Mouse (Mus musculus) hindbrain, embryonic 16.5 days (tissue): ENCODE results near the gene Wfdc6b. TPM values are rescaled to one million over a fixed set of nuclear protein-coding genes. Genes with fewer than 3 reads are reported as not detected.

ENCODE experiments used
- ATAC-seq: fragments of 200-750 bp; cut with Nextera tagmentation; 2 replicates; pipeline ENCODE4 v1.8.0; 2017; ENCODE audit warnings: moderate TSS enrichment, moderate library complexity
- H3K27ac ChIP-seq: fragments of 300-500 bp; sonication (generic); 2 replicates; pipeline ENCODE4 v1.5.1; 2014; ENCODE audit warnings: low read depth, mild to moderate bottlenecking, control low read depth, low read length, moderate library complexity
- H3K27me3 ChIP-seq: fragments of 300-500 bp; sonication (generic); replicated peaks from 2 replicates; pipeline ENCODE4 v1.6.1; 2014; ENCODE audit warnings: low read length; ENCODE audit not compliant: control insufficient read depth, insufficient read depth
- H3K36me3 ChIP-seq: fragments of 300-500 bp; sonication (generic); 2 replicates; pipeline ENCODE4 v1.6.1; 2014; ENCODE audit warnings: mild to moderate bottlenecking, low read length, moderate library complexity, mixed read lengths; ENCODE audit not compliant: control insufficient read depth, insufficient read depth
- H3K4me1 ChIP-seq: fragments of 300-500 bp; sonication (generic); 2 replicates; pipeline ENCODE4 v1.6.1; 2014; ENCODE audit warnings: low read depth, low read length; ENCODE audit not compliant: control insufficient read depth, insufficient read depth
- H3K4me2 ChIP-seq: fragments of 300-500 bp; sonication (generic); 2 replicates; pipeline ENCODE4 v1.6.1; 2014; ENCODE audit warnings: mild to moderate bottlenecking, low read length, control low read depth, moderate library complexity
- H3K4me3 ChIP-seq: fragments of 300-500 bp; sonication (generic); 2 replicates; pipeline ENCODE4 v1.5.1; 2014; ENCODE audit warnings: mild to moderate bottlenecking, low read length, control low read depth, moderate library complexity
- H3K9ac ChIP-seq: fragments of 300-500 bp; sonication (generic); 2 replicates; pipeline ENCODE4 v1.6.1; 2014; ENCODE audit warnings: low read depth, mild to moderate bottlenecking, control low read depth, low read length, moderate library complexity
- H3K9me3 ChIP-seq: fragments of 300-500 bp; sonication (generic); 2 replicates; pipeline ENCODE4 v1.6.1; 2014; ENCODE audit warnings: mild to moderate bottlenecking, low read length, moderate library complexity; ENCODE audit not compliant: control insufficient read depth
- WGBS: fragments of 180-500 bp; shearing (Covaris S2); extraction: QIAGEN DNeasy Blood & Tissue Kit; methylation state at CpG from one replicate; pipeline ENCODE4 v1.1.7; 2014; 5-methylcytosine and 5-hydroxymethylcytosine counted together
- polyA plus RNA-seq: library from polyadenylated mRNA; unstranded; fragments of >200 nt; fragmentation: Nextera tagmentation; extraction: Ambion mirVana; gene quantifications from 2 replicates; pipeline ENCODE4 v1.2.1, GENCODE M21; 2015

The Wfdc6b gene
- polyA plus RNA-seq, 1 experiment from 2014 or later, result not detected

- H3K4me3 ChIP-seq, result no peak overlapping the region
- no peaks in the 10 kb centered on the region for H3K27me3 ChIP-seq
- H3K4me2 ChIP-seq, result no peak overlapping the region
- 95% methylated on average over 3 of the region's 3 CpGs for WGBS
- ATAC-seq, result no peak
- H3K4me1 ChIP-seq, result no peaks in the 10 kb centered on the region
- no peaks in the 10 kb centered on the region for H3K9me3 ChIP-seq
- H3K27ac ChIP-seq, result no peak overlapping the region
- H3K36me3 ChIP-seq, result no peaks in the 10 kb centered on the region
- H3K9ac ChIP-seq, result no peak overlapping the region
Observed at GRCm38 (mm10) chr2:164603482-164603881, 9.8 kb upstream of the Wfdc6b start.

GRCm38 (mm10) chr2:164604411-164604810, 8.9 kb upstream of the Wfdc6b start:
- ATAC-seq, result no peak
- 88% methylated on average over 8 of the region's 8 CpGs for WGBS
- no peak overlapping the region for H3K27ac ChIP-seq
- no peaks in the 10 kb centered on the region for H3K4me1 ChIP-seq
- H3K36me3 ChIP-seq, result no peaks in the 10 kb centered on the region
- H3K4me3 ChIP-seq, result no peak overlapping the region
- no peak overlapping the region for H3K9ac ChIP-seq
- H3K9me3 ChIP-seq, result no peaks in the 10 kb centered on the region
- H3K4me2 ChIP-seq, result no peak overlapping the region
- H3K27me3 ChIP-seq, result no peaks in the 10 kb centered on the region

DNA sequence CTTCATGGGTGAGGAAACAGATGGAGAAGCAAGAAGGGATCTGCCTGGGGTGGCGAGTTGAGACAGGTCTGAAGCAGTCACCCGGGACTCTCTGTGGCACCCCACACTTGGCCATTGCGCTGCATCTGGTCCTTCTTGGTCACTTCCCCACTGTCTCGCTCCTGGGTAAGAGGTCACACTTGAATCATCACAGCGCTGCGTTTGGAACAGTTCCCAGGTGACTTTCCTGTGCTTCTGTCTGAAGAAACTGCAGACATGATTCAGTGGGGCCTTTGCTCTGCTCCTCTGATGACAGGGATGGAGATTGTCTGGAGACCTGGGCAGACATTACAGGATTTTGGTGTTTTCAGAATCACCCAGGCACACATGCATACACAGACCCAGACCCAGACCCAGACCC, 4.5 kb upstream of the Wfdc6b start:
- no peaks in the 10 kb centered on the region for H3K36me3 ChIP-seq
- no peaks in the 10 kb centered on the region for H3K4me1 ChIP-seq
- 76% methylated on average over 6 of the region's 6 CpGs for WGBS
- ATAC-seq, result no peak
- H3K4me2 ChIP-seq, result no peak overlapping the region
- H3K9me3 ChIP-seq, result no peaks in the 10 kb centered on the region
- no peak overlapping the region for H3K27ac ChIP-seq
- no peak overlapping the region for H3K4me3 ChIP-seq
- no peaks in the 10 kb centered on the region for H3K27me3 ChIP-seq
- no peak overlapping the region for H3K9ac ChIP-seq

GRCm38 (mm10) chr2:164615386-164615785, 2.1 kb downstream of the Wfdc6b start:
- Histone ChIP-seq H3K4me3 (no peak overlapping the region), H3K9ac (no peak overlapping the region), H3K27me3 (no peaks in the 10 kb centered on the region), H3K27ac (no peak overlapping the region), H3K9me3 (no peaks in the 10 kb centered on the region), H3K36me3 (no peaks in the 10 kb centered on the region), H3K4me1 (no peaks in the 10 kb centered on the region), H3K4me2 (no peak overlapping the region)
- ATAC-seq, result no peak
- 92% methylated on average over 3 of the region's 3 CpGs for WGBS

- no peak overlapping the region for H3K4me3 ChIP-seq
- H3K9ac ChIP-seq, result no peak overlapping the region
- no peak for ATAC-seq
- H3K9me3 ChIP-seq, result no peaks in the 10 kb centered on the region
- H3K4me1 ChIP-seq, result no peaks in the 10 kb centered on the region
- H3K27me3 ChIP-seq, result no peaks in the 10 kb centered on the region
- no peak overlapping the region for H3K4me2 ChIP-seq
- WGBS, result 76% methylated on average over 5 of the region's 5 CpGs
- H3K36me3 ChIP-seq, result no peaks in the 10 kb centered on the region
- H3K27ac ChIP-seq, result no peak overlapping the region
Observed at GRCm38 (mm10) chr2:164619050-164619449, 5.7 kb downstream of the Wfdc6b start.

GRCm38 (mm10) chr2:164621775-164622174, 8.5 kb downstream of the Wfdc6b start:
- Histone ChIP-seq H3K36me3 (no peaks in the 10 kb centered on the region), H3K4me3 (no peak overlapping the region), H3K9ac (no peak overlapping the region), H3K4me2 (no peak overlapping the region), H3K27me3 (no peaks in the 10 kb centered on the region), H3K4me1 (no peaks in the 10 kb centered on the region), H3K27ac (no peak overlapping the region), H3K9me3 (no peaks in the 10 kb centered on the region)
- no peak for ATAC-seq
- 88% methylated on average over 4 of the region's 4 CpGs for WGBS

DNA sequence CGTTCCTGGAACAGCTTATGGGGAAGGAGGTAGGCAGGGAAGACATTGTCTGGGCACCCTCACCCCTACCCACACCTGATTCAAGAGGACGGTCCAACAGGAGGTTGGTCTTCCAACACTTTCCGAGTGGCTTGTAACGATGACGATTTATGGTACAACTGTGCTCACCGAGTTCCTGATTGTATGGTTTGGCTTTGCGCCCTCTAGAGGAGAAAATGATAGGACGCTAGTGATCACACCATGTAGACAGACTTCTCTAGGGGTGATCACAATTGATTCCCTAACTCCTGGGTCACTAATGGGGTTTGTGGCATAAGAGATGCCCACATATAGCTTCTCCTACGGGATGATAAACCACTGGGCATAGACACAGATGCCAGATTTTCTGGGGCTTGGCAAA, 21.9 kb downstream of the Wfdc6b start:
- no peak for ATAC-seq
- H3K4me3 ChIP-seq, result no peak overlapping the region
- H3K4me1 ChIP-seq, result no peaks in the 10 kb centered on the region
- H3K9me3 ChIP-seq, result no peaks in the 10 kb centered on the region
- H3K9ac ChIP-seq, result no peak overlapping the region
- H3K4me2 ChIP-seq, result no peak overlapping the region
- no peak overlapping the region for H3K27ac ChIP-seq
- 83% methylated on average over 9 of the region's 9 CpGs for WGBS
- H3K36me3 ChIP-seq, result no peaks in the 10 kb centered on the region
- H3K27me3 ChIP-seq, result no peaks in the 10 kb centered on the region

DNA sequence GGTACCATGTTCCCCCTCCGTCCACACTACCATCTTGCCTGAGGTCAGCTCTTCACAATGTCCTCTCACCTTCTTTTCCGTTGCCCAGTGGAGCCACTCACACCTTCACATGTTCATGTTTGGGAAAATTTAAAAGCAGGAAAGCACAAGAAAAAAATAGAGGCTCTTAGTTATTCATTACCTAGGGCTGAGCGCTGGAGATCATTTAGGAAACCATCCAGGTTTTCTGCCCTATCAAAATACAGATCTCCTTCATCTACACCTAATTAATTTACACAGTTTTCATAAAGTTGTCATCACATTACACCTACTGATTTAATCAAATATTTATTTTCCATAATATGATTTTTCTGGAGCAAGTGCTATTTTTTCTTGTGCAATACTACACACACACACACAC, 25.4 kb downstream of the Wfdc6b start, which contains the start of gene Wfdc16:
Gene Wfdc16 (minus strand): TSS at position 101 of the 400 bp plus-strand sequence.
- Histone ChIP-seq H3K27me3 (no peaks in the 10 kb centered on the region), H3K4me1 (no peaks in the 10 kb centered on the region), H3K4me3 (no peak within 1 kb of the TSS), H3K9ac (no peak within 1 kb of the TSS), H3K36me3 (no peaks in the 10 kb centered on the region), H3K4me2 (no peak within 1 kb of the TSS), H3K9me3 (no peaks in the 10 kb centered on the region), H3K27ac (no peak within 1 kb of the TSS)
- WGBS, result 91% methylated on average over 3 of the region's 3 CpGs
- ATAC-seq, result no peak

DNA sequence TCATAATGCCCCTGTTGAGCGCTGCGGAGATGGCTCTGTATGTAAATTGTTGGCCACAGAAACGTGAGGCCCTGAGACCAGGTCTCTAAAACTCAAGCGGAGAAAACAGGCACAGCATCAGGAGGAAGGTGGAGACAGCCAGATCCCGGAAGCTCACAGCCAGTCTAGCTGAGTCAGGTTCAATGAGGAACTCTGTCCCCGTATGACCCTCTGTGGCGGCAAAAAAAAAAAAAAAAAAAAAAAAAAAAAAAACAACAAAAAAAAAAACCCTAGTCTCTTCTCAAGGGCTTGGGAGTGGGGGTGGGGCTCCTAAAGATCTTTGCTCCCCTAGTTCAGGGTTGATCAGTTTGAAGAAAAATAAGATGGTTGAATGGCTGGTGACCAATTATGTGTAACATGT, 27.8 kb downstream of the Wfdc6b start:
- Histone ChIP-seq H3K27ac (no peak overlapping the region), H3K36me3 (no peaks in the 10 kb centered on the region), H3K4me1 (no peaks in the 10 kb centered on the region), H3K27me3 (no peaks in the 10 kb centered on the region), H3K9me3 (no peaks in the 10 kb centered on the region), H3K4me3 (no peak overlapping the region), H3K9ac (no peak overlapping the region), H3K4me2 (no peak overlapping the region)
- no peak for ATAC-seq
- 70% methylated on average over 7 of the region's 7 CpGs for WGBS
